Mouse (Mus musculus): ENCODE data around the gene Spsb1. TPM values are rescaled to one million over a fixed set of nuclear protein-coding genes. Genes with fewer than 3 reads are reported as not detected.

Gene Spsb1
- polyA plus RNA-seq, 1 experiment from 2014 or later: 24.6 TPM

GRCm38 (mm10) chr4:149906921-149907320 is 47.9 kb downstream of the Spsb1 start:
- H3K27ac ChIP-seq: no peak overlapping the region
- no peak overlapping the region for H3K4me3 ChIP-seq
- 49% methylated on average over 13 of the region's 13 CpGs for WGBS
- no peak overlapping the region for H3K4me2 ChIP-seq
- no peak for ATAC-seq (ENCODE audit: insufficient number of reproducible peaks, low FRiP score, low TSS enrichment, low read depth)
- H3K9ac ChIP-seq: no peak overlapping the region
- H3K27me3 ChIP-seq: no peaks in the 10 kb centered on the region
- peaks cover 39% of the 10 kb centered on the region for H3K36me3 ChIP-seq
- peaks cover 44% of the 10 kb centered on the region for H3K4me1 ChIP-seq
- no peaks in the 10 kb centered on the region for H3K9me3 ChIP-seq

- no peak overlapping the region for H3K4me2 ChIP-seq
- H3K36me3 ChIP-seq: peaks cover 47% of the 10 kb centered on the region
- no peak overlapping the region for H3K9ac ChIP-seq
- 88% methylated on average over 10 of the region's 10 CpGs for WGBS
- peaks cover 38% of the 10 kb centered on the region for H3K4me1 ChIP-seq
- H3K4me3 ChIP-seq: no peak overlapping the region
- no peak overlapping the region for H3K27ac ChIP-seq
- ATAC-seq (ENCODE audit: insufficient number of reproducible peaks, low FRiP score, low TSS enrichment, low read depth): no peak
- H3K27me3 ChIP-seq: no peaks in the 10 kb centered on the region
- H3K9me3 ChIP-seq: no peaks in the 10 kb centered on the region
Measured at GRCm38 (mm10) chr4:149905302-149905974, 49.4 kb downstream of the Spsb1 start.

- H3K9ac ChIP-seq: no peak overlapping the region
- peaks cover 26% of the 10 kb centered on the region for H3K4me1 ChIP-seq
- no peak overlapping the region for H3K4me3 ChIP-seq
- ATAC-seq (ENCODE audit: insufficient number of reproducible peaks, low FRiP score, low TSS enrichment, low read depth): no peak
- no peak overlapping the region for H3K4me2 ChIP-seq
- peaks cover 54% of the 10 kb centered on the region for H3K36me3 ChIP-seq
- no peaks in the 10 kb centered on the region for H3K9me3 ChIP-seq
- WGBS: 49% methylated on average over 5 of the region's 5 CpGs
- peak overlapping the region; percentile 50; the same call in 1 of the 2 replicates for H3K27ac ChIP-seq
- no peaks in the 10 kb centered on the region for H3K27me3 ChIP-seq
Measured at GRCm38 (mm10) chr4:149903026-149903425, 51.8 kb downstream of the Spsb1 start.

- Histone ChIP-seq H3K27ac (no peak overlapping the region), H3K9me3 (no peaks in the 10 kb centered on the region), H3K9ac (no peak overlapping the region), H3K4me3 (no peak overlapping the region), H3K4me1 (peaks cover 20% of the 10 kb centered on the region), H3K36me3 (peaks cover 58% of the 10 kb centered on the region), H3K4me2 (no peak overlapping the region), H3K27me3 (no peaks in the 10 kb centered on the region)
- no peak for ATAC-seq (ENCODE audit: insufficient number of reproducible peaks, low FRiP score, low TSS enrichment, low read depth)
- WGBS: 67% methylated on average over 3 of the region's 3 CpGs
Measured at GRCm38 (mm10) chr4:149901349-149901782, 53.5 kb downstream of the Spsb1 start.

GRCm38 (mm10) chr4:149897661-149898260 is 57.1 kb downstream of the Spsb1 start:
- H3K27ac ChIP-seq: no peak overlapping the region
- H3K4me3 ChIP-seq: no peak overlapping the region
- no peak overlapping the region for H3K9ac ChIP-seq
- H3K4me1 ChIP-seq: peaks cover 45% of the 10 kb centered on the region
- 90% methylated on average over 13 of the region's 13 CpGs for WGBS
- H3K36me3 ChIP-seq: peaks cover 34% of the 10 kb centered on the region
- H3K27me3 ChIP-seq: no peaks in the 10 kb centered on the region
- no peak for ATAC-seq (ENCODE audit: insufficient number of reproducible peaks, low FRiP score, low TSS enrichment, low read depth)
- H3K4me2 ChIP-seq: no peak overlapping the region
- no peaks in the 10 kb centered on the region for H3K9me3 ChIP-seq

GRCm38 (mm10) chr4:149896024-149896538 is 58.8 kb downstream of the Spsb1 start:
- Histone ChIP-seq H3K4me2 (no peak overlapping the region), H3K27ac (no peak overlapping the region), H3K9ac (no peak overlapping the region), H3K9me3 (no peaks in the 10 kb centered on the region), H3K36me3 (peaks cover 31% of the 10 kb centered on the region), H3K4me3 (no peak overlapping the region), H3K4me1 (peaks cover 50% of the 10 kb centered on the region), H3K27me3 (no peaks in the 10 kb centered on the region)
- 34% methylated on average over 12 of the region's 12 CpGs for whole genome bisulfite sequencing
- ATAC-seq (ENCODE audit: insufficient number of reproducible peaks, low FRiP score, low TSS enrichment, low read depth): no peak

GRCm38 (mm10) chr4:149895226-149895625 is 59.6 kb downstream of the Spsb1 start:
- Histone ChIP-seq H3K36me3 (peaks cover 26% of the 10 kb centered on the region), H3K9me3 (no peaks in the 10 kb centered on the region), H3K9ac (no peak overlapping the region), H3K4me2 (no peak overlapping the region), H3K4me3 (no peak overlapping the region), H3K27me3 (no peaks in the 10 kb centered on the region), H3K4me1 (peaks cover 58% of the 10 kb centered on the region), H3K27ac (no peak overlapping the region)
- no peak for ATAC-seq (ENCODE audit: insufficient number of reproducible peaks, low FRiP score, low TSS enrichment, low read depth)
- 33% methylated on average over 7 of the region's 7 CpGs for WGBS

- Histone ChIP-seq H3K27me3 (no peaks in the 10 kb centered on the region), H3K36me3 (peaks cover 25% of the 10 kb centered on the region), H3K4me3 (no peak overlapping the region), H3K27ac (peak overlapping the region; percentile 77), H3K9ac (no peak overlapping the region), H3K9me3 (no peaks in the 10 kb centered on the region), H3K4me2 (peak overlapping the region; percentile 19; the same call in 1 of the 2 replicates), H3K4me1 (peaks cover 68% of the 10 kb centered on the region)
- 57% methylated on average over 7 of the region's 7 CpGs for WGBS
- no peak for ATAC-seq (ENCODE audit: insufficient number of reproducible peaks, low FRiP score, low TSS enrichment, low read depth)
Measured at GRCm38 (mm10) chr4:149894300-149894699, 60.5 kb downstream of the Spsb1 start.

- ATAC-seq (ENCODE audit: insufficient number of reproducible peaks, low FRiP score, low TSS enrichment, low read depth): peak; percentile 81
- 16% methylated on average over 11 of the region's 11 CpGs for WGBS
- H3K4me2 ChIP-seq: peak overlapping the region; percentile 19; the same call in 1 of the 2 replicates
- no peak overlapping the region for H3K9ac ChIP-seq
- H3K27me3 ChIP-seq: no peaks in the 10 kb centered on the region
- no peaks in the 10 kb centered on the region for H3K9me3 ChIP-seq
- H3K36me3 ChIP-seq: peaks cover 20% of the 10 kb centered on the region
- peak overlapping the region; percentile 77 for H3K27ac ChIP-seq
- no peak overlapping the region for H3K4me3 ChIP-seq
- H3K4me1 ChIP-seq: peaks cover 74% of the 10 kb centered on the region
Measured at GRCm38 (mm10) chr4:149893611-149894151, 61.2 kb downstream of the Spsb1 start.

- Histone ChIP-seq H3K27ac (peak overlapping the region; percentile 72), H3K4me2 (no peak overlapping the region), H3K9me3 (no peaks in the 10 kb centered on the region), H3K27me3 (no peaks in the 10 kb centered on the region), H3K4me1 (peaks cover 81% of the 10 kb centered on the region), H3K36me3 (no peaks in the 10 kb centered on the region), H3K4me3 (no peak overlapping the region), H3K9ac (no peak overlapping the region)
- WGBS: 70% methylated on average over 5 of the region's 5 CpGs
- ATAC-seq (ENCODE audit: insufficient number of reproducible peaks, low FRiP score, low TSS enrichment, low read depth): no peak
Measured at GRCm38 (mm10) chr4:149891172-149891960, 63.5 kb downstream of the Spsb1 start.

GRCm38 (mm10) chr4:149890551-149890950 is 64.3 kb downstream of the Spsb1 start:
- H3K9ac ChIP-seq: no peak overlapping the region
- H3K4me3 ChIP-seq: no peak overlapping the region
- no peaks in the 10 kb centered on the region for H3K36me3 ChIP-seq
- H3K27ac ChIP-seq: peak overlapping the region; percentile 72
- WGBS: 6% methylated on average over 8 of the region's 8 CpGs
- H3K27me3 ChIP-seq: no peaks in the 10 kb centered on the region
- peaks cover 75% of the 10 kb centered on the region for H3K4me1 ChIP-seq
- H3K4me2 ChIP-seq: peak overlapping the region; percentile 15
- no peaks in the 10 kb centered on the region for H3K9me3 ChIP-seq
- ATAC-seq (ENCODE audit: insufficient number of reproducible peaks, low FRiP score, low TSS enrichment, low read depth): no peak
